Mouse (Mus musculus) yolk sac, embryonic 10.5 days (tissue): ENCODE data around the gene Izumo1r.

Source experiments
- DNase-seq: peaks from one replicate; pipeline ENCODE4 v3.0.0-alpha.2; 2017; ENCODE audit warnings: low spot score

Izumo1r gene

DNA sequence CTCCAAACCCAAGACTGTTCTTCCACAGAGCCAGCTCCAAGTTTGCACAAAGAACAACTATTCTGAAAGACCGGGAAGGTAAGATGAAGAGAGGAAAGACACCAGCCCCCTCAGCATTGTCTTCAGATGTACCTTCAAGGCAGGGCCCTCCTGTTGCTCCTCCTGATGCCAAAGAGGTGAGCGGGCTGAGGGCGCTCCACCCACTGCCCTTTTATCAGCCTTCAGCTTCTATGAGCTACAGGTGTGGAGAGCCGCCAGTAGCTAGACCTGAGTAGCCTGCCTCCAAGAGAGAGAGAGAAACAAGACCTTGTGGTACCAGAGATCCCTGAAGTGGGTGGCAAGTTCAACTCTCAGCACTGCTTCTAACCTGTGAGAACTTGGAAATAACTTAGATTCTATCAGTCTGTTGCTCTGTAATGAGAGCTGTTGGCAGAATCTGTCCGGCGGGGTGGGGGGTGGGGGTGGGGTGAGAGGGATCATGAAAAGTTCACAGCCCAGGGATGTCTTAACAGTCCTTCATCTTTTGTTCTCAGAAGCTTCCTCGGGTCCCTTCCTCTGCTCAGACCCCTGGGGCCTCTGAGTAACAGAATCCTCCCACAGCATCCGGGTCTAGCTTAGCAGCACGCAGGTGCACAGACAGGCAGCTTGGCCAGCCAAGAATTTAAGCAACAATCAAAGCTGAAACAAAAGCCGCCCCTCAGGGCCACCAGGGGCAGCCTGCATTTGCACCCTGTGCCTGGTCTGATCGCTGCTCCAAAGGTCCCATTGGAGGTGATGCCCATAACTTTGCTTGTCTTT is at the start of gene Izumo1r:
Izumo1r (minus strand) TSS at position 369 of the 798 bp plus-strand sequence.
- DNase-seq: no peak

DNA sequence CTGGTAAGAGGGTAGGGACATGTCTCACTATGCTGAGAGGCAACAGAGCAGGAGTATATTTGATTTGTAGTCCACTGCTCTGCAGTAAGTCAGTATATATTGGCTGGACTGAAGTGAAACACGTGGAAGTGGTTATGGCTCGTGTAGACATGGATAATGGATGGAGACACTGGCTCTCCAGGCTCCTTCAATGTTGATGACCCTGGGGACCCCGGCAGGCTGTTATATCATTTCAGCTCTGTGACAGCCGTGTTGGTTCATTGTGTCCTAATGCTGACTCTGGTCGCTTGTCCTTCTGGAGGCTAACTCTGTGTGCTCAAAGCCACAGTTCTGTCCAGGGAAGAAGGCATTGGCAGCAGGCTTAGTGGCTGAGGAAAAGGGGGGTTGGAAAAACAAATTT is 47.3 kb upstream of the Izumo1r start:
- no peak for DNase-seq

DNA sequence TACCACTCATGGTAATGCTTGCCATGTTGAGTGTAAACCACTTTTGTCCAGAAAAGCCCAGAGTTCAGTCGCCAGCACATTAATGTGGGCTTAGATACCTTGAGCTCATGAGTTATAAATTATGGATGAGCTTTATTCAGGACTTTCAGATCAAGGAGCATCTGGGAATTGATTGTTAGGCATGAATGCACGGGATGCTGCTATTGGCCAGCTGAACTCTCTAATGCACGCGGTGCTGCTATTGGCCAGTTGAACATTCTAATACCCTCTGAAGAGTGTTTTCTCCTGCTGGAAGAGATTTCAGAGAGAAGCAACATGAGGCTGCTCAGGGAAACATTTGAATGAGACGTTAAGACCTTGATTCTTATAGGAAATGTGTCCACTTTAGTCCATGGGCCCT is 45.1 kb upstream of the Izumo1r start:
- DNase-seq: no peak

DNA sequence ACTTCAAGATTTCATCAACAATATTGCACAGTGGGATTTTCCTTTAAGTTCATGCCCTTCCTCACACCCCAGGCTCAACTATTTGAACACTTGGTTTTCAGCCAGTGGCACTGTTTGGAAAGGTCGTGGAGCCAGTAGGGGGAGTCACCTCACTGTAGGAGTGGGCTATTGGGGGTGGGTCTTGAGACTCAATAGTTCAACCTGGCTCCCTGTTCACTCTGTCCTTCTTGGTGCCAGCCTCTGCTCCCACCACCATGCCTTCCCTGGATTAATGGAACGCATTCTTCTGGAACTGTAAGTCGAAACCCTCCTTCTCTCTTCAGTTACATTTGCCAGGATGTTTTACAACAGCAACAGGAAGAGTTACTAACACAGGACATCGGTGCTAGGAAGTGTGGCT is 42.9 kb upstream of the Izumo1r start:
- no peak for DNase-seq

DNA sequence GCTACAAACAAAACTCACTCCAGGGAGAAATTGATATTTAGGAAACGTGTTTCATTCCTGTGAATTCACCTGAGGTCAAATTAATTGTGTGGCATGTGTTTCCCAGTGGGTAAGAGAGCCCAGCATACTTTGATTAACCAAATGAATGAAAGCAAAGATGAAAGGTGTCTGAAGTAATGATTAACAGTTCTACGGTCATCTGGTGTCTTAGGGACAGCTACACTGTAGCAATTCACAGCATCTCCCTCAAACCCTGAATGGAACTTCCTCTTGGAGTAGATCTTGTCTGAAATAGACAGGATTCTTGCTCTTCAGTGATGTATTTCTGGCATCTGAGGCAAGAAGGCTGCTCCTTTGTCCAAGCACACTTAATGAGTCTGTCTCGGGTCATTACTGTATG is 42.2 kb upstream of the Izumo1r start:
- DNase-seq: no peak

DNA sequence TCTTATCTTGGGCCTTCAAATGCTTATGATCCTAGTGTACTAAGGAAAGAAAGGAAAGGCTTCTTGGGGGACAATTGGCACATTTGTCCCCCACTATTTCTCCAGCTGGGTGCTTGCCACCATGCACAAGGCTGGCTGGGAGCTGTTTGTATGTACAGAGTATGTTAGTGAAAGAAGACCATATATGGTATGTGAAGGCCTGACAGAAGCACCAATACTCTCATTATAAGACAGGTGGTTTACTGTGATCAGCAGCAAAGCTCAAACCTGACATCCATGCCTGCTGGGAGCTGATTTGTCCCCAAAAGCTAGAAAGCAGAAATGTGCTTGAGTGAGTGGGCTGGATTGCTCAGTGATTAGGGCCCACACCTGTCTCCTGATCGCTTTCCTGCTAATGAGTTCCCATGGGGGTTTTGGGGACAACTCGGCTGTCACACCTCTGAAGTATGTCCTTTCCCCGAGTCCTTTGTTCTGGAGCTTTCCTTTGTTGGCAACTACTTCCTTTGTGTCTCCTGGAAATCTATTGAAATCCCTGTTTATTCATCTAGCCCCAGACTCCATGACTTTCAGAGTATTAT is 38.5 kb upstream of the Izumo1r start:
- no peak for DNase-seq

DNA sequence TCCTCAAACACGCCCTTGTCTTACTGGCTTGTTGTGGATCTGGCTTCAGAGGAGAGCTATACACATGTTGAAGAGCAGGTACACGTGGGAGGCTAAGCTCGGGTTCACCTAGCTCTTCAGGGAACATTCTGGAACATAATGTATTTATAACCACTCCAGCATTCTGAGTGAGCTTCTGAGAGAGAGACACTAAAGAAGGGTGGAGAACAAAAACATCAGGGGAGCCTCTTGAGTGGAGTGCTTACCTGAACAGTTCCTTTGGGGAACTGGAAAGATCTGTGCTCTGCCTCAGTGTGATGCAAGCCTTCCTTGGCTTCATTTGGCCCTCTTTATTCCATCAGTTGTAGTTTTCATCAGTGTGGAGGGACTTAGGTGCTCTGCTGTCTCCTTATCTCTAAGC is 35.9 kb upstream of the Izumo1r start:
- no peak for DNase-seq

DNA sequence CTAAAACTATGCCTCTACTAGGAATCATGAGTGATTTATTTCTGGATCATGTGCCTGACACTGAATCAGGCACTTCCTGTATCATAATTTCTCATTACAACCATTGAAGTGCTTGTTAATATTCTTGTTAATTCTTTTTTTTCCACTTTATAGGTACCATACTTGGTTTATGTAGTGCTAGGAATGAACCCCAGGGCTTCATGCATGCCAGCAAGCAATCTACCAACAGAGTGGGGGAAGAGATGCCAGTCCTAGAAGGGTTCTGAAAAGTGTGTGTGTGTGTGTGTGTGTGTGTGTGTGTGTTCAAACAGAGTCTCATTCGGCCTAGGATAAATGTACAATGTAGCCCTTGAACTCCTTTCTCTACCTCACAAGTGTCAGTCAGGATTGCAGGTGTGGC is 33.6 kb upstream of the Izumo1r start:
- DNase-seq: no peak

DNA sequence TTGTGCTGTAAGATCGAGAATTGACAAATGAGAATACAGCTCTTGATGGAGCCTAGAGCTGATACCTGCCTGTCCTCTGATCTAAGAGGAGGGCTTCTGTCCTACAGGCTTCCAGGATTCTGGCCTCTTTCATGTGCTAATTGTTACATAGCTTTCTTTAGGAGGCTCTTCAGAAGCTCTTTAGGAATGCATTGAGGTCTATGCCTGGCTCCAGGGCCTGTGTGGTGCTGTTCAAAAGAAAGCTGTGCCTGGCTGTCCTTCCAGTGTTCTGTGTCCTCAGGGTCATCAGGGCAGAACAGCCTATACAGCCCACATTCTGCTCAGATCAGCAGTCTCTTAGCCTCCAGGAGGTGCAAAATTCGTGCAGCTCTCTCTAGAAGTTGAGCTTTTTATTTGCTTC is 31.1 kb upstream of the Izumo1r start:
- DNase-seq: no peak

DNA sequence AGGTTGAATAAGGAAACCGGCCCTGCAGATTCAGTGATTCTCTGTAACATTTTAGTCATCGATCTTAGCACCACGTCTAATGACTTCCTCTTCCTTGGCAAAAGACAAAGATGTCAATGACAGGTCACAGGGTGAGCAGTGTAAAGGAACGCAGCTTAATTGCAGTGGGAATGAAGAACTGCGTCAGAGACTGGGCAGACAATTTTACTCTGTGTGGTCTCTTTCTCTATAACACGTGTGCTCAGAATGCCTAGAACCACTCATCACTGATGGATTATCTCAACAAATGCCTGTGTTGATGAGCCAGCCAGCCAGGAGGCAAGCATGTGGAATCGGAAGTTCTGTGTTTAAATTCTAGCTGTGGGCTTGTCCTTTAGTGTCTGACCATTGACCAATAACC is 28.2 kb upstream of the Izumo1r start:
- DNase-seq: no peak

DNA sequence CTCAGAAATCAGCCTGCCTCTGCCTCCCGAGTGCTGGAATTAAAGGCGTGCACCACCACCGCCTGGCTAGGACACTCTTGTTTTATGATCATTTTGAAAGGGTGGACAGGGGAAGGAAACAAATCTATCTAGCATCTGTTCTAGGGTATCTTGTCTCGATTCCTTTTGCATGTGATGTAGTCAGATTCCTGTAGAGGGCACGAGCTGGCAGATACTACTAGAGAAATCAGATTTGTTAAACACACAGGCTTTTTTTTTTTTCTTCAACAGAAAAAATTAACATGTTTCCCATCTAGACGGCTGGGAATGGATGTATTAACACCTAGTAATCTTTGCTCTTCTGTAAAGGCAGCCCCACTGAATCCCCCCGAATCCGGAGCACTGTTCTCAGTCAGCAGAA is 27.5 kb upstream of the Izumo1r start:
- no peak for DNase-seq

DNA sequence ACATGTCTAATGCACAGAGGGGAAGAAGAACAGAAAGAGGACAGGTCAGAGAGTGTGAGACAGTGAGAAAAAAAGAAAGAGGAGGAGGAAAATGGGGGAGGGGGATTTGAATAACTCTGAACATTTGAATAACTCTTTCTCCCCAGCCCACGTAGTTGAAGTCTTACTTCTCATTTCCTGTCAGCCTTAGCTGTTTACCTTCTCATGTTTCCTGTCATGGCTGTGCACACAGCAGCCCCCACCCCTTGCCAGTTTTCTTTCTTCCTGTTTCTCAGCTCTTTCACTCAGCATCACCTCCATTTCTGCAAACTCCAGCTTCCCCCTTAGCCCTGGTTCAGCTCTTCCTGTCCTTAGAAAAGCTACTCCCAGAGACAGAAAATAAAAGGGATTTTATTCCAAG is 22.8 kb upstream of the Izumo1r start:
- DNase-seq: no peak

DNA sequence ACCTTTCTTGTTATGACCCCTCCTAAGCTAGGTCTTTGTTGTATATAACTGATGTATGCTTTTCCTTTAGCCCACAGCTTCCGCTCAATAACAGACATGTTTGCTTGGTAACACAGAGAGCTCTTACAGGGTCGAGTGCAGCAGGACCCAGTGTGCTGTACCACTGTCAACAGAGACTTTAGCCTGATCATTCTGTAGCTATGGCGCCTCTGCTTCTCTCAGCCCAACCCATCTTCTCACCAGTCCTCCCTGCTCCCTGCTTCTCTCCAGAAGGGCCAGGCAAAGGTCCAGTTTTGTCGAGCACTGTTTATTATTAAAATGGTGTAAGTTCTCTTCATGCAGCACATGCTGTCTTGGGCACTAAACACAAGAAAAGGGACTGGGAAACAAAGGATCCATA is 19.9 kb upstream of the Izumo1r start:
- no peak for DNase-seq

DNA sequence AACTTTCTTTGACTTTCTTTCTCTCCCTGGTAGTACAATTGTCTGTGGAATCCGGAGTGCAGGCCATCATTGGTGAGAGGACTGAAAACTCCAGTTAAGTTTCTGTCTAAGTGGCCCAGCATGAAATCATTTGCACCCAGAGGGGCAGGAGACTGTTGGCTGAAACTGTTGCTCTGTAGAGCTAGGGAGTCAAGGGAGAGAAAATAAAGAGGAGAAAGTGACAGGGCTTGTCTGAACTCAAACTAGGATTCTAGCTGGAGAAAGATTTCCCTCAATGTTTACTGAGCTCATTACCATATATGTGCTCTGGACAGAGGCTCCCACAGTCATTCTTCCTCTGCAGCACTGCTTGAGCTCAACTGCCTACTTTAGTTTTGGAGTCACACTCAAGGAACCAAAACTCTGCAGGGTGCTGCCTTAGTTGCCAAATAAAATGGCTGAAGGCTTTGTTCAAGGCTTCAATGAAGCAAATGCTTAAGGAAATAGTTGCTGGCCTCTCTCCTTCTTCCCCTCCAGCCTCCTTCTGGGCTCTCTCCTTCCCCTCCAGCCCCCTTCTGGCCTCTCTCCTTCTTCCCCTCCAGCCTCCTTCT is 18.3 kb upstream of the Izumo1r start:
- no peak for DNase-seq

DNA sequence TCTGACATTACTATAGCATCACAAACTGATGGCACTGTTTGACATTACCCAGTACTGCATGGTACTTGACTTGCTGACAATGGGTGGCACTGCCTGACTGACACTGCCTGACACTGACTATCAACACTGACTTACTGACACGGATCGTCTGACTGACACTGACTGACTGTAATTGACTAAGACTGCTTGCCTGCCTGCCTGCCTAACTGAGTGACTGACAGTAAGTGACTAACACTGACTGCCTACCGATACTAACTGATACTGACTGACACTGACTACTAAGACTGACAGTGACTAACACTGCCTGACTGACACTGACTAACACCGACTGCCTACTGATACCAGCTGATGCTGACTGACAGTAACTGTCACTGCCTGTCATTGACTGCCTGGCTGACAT is 17.5 kb upstream of the Izumo1r start:
- DNase-seq: no peak

DNA sequence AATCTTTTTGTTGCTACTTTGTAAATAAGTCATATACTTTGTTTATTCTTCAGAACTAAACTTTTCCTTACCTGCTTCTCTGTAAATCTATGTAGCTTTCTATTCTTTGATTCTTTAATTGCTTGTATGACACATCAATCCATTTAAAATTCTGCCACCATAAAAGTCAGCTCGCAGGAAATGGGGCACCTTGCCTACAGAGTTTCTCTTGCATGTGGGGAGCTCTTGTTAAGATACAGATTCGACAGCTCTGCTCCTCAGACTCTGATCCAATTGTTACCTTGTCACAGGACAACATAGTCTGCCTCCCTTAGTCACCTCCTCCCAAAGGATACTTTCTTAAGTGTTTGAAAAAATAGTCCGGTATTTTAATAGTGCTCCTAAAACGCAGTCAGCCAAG is 16.9 kb upstream of the Izumo1r start:
- DNase-seq: no peak

DNA sequence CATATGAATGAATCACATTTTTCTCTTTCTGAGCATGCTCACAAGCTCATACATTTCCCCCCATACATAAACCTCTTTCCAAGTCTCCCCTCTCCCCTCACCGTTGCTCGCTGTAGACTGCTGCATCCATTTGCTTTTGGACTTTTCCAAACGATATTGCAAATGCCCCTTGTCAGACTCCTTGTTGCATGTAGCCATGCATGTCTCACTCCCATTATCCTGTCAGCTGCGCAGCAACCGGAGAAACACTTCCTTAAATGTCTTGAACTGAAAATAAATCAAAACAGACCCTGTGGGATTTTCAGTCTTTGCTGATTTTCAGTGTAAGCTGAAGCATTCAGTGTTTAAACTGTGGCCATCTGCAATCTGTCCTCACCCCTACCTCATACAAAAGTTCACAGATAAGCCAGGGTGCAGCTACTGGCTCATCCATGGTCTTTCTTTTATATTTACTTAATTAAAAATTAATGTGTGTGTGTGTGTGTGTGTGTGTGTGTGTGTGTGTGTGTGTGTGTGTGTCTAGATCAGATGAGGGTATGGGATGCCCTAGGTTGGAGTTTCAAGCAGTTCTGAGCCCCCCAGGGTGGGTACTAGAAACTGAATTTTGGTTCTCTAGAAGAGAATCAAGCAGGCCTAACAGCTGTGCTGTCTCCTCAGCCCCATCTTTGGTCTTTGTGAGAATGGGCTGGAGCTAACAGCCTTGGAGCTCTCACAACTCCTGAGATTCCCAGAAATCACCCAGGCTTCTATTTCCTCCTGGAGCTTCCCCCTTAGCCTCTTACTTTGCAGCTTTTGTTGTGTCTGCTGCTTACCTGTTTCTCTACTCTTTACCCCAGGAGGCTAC is 15.3 kb upstream of the Izumo1r start:
- DNase-seq: no peak

DNA sequence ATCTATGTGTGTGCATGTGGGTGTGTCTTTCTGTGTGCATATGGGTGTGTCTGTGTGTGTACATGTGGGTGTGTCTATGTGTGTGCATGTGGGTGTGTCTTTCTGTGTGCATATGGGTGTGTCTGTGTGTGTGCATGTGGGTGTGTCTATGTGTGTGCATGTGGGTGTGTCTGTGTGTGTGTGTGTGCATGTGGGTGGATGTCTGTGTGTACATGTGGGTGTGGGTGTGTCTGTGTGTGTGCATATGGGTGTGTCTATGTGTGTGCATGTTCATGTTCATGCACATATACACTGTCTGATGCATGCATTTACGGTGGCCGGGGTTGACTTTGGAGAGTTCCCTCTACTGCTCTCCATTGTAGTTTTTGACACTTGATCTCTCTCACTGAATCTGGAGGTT is 13.9 kb upstream of the Izumo1r start:
- no peak for DNase-seq

DNA sequence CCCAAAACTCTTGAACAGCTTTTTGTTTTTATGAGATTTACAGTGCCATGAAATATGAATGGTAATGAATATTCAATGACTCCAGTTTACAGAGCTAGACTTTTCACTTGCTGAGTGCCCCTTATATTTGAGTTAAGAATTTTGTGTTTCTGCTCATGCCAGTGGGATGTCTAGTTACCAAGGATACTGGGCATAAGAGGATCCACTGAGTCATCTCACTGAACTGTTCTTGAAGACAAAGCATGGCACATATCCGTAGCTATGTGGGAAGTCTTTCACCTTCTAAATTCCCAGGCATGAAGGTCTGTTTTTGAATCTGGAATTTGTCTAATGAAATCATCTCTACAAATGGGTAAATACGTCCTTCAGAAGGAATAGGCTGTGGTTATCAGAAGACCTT is 8.3 kb upstream of the Izumo1r start:
- no peak for DNase-seq

DNA sequence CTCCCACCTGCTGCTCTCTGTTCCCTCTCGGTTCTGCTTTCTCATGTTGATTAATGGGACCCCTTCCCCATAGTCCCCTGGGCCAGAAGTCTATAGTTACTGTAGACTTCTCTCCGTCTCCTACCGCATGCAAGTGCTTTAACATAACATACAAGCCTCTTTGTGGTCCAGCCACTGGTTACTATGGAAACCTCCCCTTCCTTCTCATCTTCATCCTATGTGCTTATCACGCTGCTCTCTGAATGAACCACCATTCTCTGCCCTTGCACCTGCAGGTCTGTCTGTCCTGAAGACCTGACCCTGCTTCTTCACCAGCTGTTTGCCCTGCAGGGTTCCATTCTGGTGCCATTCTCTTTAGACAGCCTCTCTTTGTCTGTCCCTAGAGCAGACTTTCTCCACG is 6.2 kb upstream of the Izumo1r start:
- no peak for DNase-seq

DNA sequence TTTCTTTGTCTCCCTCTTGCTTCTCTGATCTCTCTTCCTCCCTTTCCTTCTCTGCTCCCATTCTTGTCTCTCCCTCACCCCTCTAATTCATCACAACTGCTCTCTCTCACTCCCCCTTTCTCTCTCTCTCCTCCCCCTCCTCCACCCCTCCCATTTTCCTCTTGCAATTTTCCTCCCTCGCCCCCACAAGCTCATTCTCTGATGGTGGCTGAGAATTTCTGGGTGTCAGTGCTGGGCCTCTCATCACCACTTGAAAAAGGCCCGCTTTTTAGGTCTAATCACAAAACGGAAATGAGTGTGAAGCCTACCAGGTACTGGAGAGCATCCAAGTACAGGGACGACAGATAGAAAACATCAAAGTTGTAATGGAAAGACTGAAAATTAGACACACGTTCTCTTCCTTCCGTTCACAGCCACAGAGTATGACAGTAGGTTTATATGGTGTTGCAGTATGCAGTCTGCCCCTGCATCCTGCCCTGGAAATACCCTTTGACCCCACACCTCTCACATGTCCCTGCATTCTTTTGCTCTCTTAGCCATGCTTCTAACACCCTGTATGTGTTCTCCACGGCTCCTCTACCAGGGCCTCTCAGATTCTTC is 4.2 kb upstream of the Izumo1r start:
- DNase-seq: peak; percentile 25

DNA sequence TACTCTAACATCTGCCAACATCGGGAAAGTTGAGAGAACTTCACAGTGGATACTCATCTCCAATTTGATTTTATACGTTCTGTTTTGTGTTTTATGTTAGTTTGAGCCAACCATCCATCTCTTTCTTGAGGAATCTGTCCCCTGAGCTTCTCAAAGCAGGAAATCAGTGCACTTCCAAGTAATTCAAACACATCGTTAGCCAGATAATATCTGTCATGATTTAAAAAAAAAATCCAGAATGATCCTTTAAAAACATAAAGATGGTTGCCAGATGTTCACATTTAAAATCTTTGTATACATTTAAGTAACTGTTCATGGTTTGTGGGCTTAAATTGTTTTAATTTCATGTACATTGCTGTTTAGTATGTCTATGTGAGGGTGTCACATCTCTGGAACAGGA is 2.2 kb upstream of the Izumo1r start:
- no peak for DNase-seq
